Mouse (Mus musculus) erythroblast, embryonic 14.5 days (primary cell): Measurements from ENCODE around the gene Rnf10. TPM values are rescaled to one million over a fixed set of nuclear protein-coding genes. Genes with fewer than 3 reads are reported as not detected.

Source experiments
- H3K27me3 ChIP-seq: 2 replicates; pipeline ENCODE4 v1.6.1; 2012; ENCODE audit warnings: inconsistent platforms; ENCODE audit not compliant: control insufficient read depth
- H3K36me3 ChIP-seq: 2 replicates; pipeline ENCODE4 v1.6.1; 2012; ENCODE audit warnings: mild to moderate bottlenecking, inconsistent platforms; ENCODE audit not compliant: control insufficient read depth
- H3K4me1 ChIP-seq: 2 replicates; pipeline ENCODE4 v1.6.1; 2012; ENCODE audit warnings: inconsistent platforms; ENCODE audit not compliant: control insufficient read depth
- H3K4me3 ChIP-seq: replicated peaks from 2 replicates; pipeline ENCODE3; 2012; ENCODE audit warnings: moderate library complexity, mild to moderate bottlenecking, inconsistent platforms
- H3K9me3 ChIP-seq: 2 replicates; pipeline ENCODE4 v1.6.1; 2012; ENCODE audit warnings: low read length, inconsistent platforms, mixed read lengths; ENCODE audit not compliant: control insufficient read depth
- GATA1 ChIP-seq: IDR thresholded peaks from 2 replicates; pipeline ENCODE4 v1.6.1; 2012; ENCODE audit warnings: low read length, inconsistent platforms, mixed read lengths
- TAL1 ChIP-seq: IDR thresholded peaks from 3 replicates; pipeline ENCODE4 v1.6.1; 2012; ENCODE audit warnings: low read length, inconsistent platforms, mixed read lengths
- polyA plus RNA-seq: library from polyadenylated mRNA; stranded (reverse); fragments of >175 nt; gene quantifications from 2 replicates; pipeline ENCODE4 v1.2.3, GENCODE M21; 2012

Gene Rnf10
- polyA plus RNA-seq, 1 experiment, result 107 TPM

GRCm38 (mm10) chr5:115301615-115302014 lies 28.9 kb upstream of the Rnf10 start:
- no peak for TF ChIP-seq TAL1
- TF ChIP-seq GATA1, result no peak
- H3K4me3 ChIP-seq, result peak overlapping the region; percentile 85
- peaks cover 53% of the 10 kb centered on the region for H3K4me1 ChIP-seq
- H3K27me3 ChIP-seq, result no peaks in the 10 kb centered on the region
- peaks cover 2% of the 10 kb centered on the region; the same call in 1 of the 2 replicates for H3K9me3 ChIP-seq
- H3K36me3 ChIP-seq, result peaks cover 35% of the 10 kb centered on the region

- peak within 1 kb of the TSS; percentile 85 for H3K4me3 ChIP-seq
- peaks cover 59% of the 10 kb centered on the region for H3K4me1 ChIP-seq
- no peak for TF ChIP-seq TAL1
- TF ChIP-seq GATA1, result no peak
These were observed 28.3 kb upstream of the Rnf10 start, which contains the start of gene Dynll1 for GRCm38 (mm10) chr5:115300792-115301614. Dynll1 (minus strand) TSS chr5:115300999.

GRCm38 (mm10) chr5:115300035-115300744 lies 27.5 kb upstream of the Rnf10 start:
- H3K27me3 ChIP-seq, result no peaks in the 10 kb centered on the region
- peaks cover 2% of the 10 kb centered on the region; the same call in 1 of the 2 replicates for H3K9me3 ChIP-seq
- TF ChIP-seq GATA1, result no peak
- no peak for TF ChIP-seq TAL1
- H3K4me3 ChIP-seq, result peak overlapping the region; percentile 85
- H3K4me1 ChIP-seq, result peaks cover 67% of the 10 kb centered on the region
- H3K36me3 ChIP-seq, result peaks cover 49% of the 10 kb centered on the region

More at GRCm38 (mm10) chr5:115300792-115301614, 28.3 kb upstream of the Rnf10 start, which contains the start of gene Dynll1:
- Histone ChIP-seq H3K27me3 (no peaks in the 10 kb centered on the region), H3K36me3 (peaks cover 41% of the 10 kb centered on the region), H3K9me3 (peaks cover 2% of the 10 kb centered on the region; the same call in 1 of the 2 replicates)

GRCm38 (mm10) chr5:115296347-115296746 lies 23.6 kb upstream of the Rnf10 start:
- H3K4me3 ChIP-seq, result peak overlapping the region; percentile 19
- peaks cover 57% of the 10 kb centered on the region for H3K4me1 ChIP-seq
- TF ChIP-seq GATA1 (no peak), TAL1 (no peak)
- H3K27me3 ChIP-seq, result no peaks in the 10 kb centered on the region
- H3K36me3 ChIP-seq, result peaks cover 81% of the 10 kb centered on the region
- no peaks in the 10 kb centered on the region for H3K9me3 ChIP-seq

GRCm38 (mm10) chr5:115294173-115294572 lies 21.5 kb upstream of the Rnf10 start:
- peaks cover 96% of the 10 kb centered on the region for H3K36me3 ChIP-seq
- peaks cover 41% of the 10 kb centered on the region for H3K4me1 ChIP-seq
- H3K9me3 ChIP-seq, result no peaks in the 10 kb centered on the region
- TF ChIP-seq TAL1 (no peak), GATA1 (no peak)
- H3K27me3 ChIP-seq, result no peaks in the 10 kb centered on the region
- no peak overlapping the region for H3K4me3 ChIP-seq

- Histone ChIP-seq H3K4me1 (peaks cover 38% of the 10 kb centered on the region), H3K36me3 (peaks cover 65% of the 10 kb centered on the region), H3K4me3 (no peak overlapping the region), H3K9me3 (no peaks in the 10 kb centered on the region), H3K27me3 (no peaks in the 10 kb centered on the region)
- TF ChIP-seq GATA1 (no peak), TAL1 (no peak)
These were observed 12.0 kb upstream of the Rnf10 start for GRCm38 (mm10) chr5:115284735-115285134.

- H3K4me1 ChIP-seq, result peaks cover 58% of the 10 kb centered on the region
- TF ChIP-seq GATA1 (no peak), TAL1 (no peak)
These were observed 7.5 kb upstream of the Rnf10 start for GRCm38 (mm10) chr5:115280050-115280687.

GRCm38 (mm10) chr5:115279226-115280049 lies 6.7 kb upstream of the Rnf10 start, which contains the start of gene Coq5:
Coq5 (plus strand) TSS chr5:115279666.
- peak within 1 kb of the TSS; percentile 87 for H3K4me3 ChIP-seq

More at GRCm38 (mm10) chr5:115280050-115280687, 7.5 kb upstream of the Rnf10 start:
- H3K36me3 ChIP-seq, result peaks cover 30% of the 10 kb centered on the region
- H3K27me3 ChIP-seq, result no peaks in the 10 kb centered on the region
- peaks cover 4% of the 10 kb centered on the region for H3K9me3 ChIP-seq
- H3K4me3 ChIP-seq, result peak overlapping the region; percentile 87

More at GRCm38 (mm10) chr5:115279226-115280049, 6.7 kb upstream of the Rnf10 start, which contains the start of gene Coq5:
- H3K4me1 ChIP-seq, result peaks cover 60% of the 10 kb centered on the region
- peaks cover 4% of the 10 kb centered on the region for H3K9me3 ChIP-seq
- H3K27me3 ChIP-seq, result no peaks in the 10 kb centered on the region
- H3K36me3 ChIP-seq, result peaks cover 24% of the 10 kb centered on the region
- no peak for TF ChIP-seq TAL1
- no peak for TF ChIP-seq GATA1
